Mouse (Mus musculus) G1E (cell line): Measurements from ENCODE around the gene Ms4a4d.

Experiments
- CTCF ChIP-seq: IDR thresholded peaks from 2 replicates; pipeline ENCODE4 v1.5.1; 2012; ENCODE audit warnings: low read depth, low read length, inconsistent platforms, mixed read lengths
- GATA1 ChIP-seq: IDR thresholded peaks from 2 replicates; pipeline ENCODE4 v1.6.1; 2012; ENCODE audit warnings: borderline replicate concordance, low read length, inconsistent platforms, mixed read lengths

DNA sequence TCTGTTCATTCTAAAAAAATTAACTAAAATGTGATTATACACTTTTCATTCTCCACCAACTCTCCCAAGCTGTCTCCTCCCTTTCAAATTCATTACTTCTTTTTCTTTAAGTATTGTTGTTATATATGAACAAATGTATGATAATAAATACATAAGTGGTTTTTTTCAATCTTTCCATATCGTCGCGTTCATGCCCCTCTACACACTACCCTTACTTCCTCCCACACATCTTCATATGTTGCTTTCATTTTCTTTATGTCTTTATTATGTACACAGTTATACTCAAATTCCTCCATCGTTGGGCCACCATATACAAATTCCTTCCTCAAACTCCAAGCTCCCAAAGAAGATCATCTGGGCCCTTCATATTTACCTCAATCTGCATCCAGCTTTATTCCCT is 35.3 kb upstream of the Ms4a4d start:
- TF ChIP-seq CTCF (no peak), GATA1 (no peak)
